Mouse (Mus musculus): ENCODE results near the gene Atad5.

DNA sequence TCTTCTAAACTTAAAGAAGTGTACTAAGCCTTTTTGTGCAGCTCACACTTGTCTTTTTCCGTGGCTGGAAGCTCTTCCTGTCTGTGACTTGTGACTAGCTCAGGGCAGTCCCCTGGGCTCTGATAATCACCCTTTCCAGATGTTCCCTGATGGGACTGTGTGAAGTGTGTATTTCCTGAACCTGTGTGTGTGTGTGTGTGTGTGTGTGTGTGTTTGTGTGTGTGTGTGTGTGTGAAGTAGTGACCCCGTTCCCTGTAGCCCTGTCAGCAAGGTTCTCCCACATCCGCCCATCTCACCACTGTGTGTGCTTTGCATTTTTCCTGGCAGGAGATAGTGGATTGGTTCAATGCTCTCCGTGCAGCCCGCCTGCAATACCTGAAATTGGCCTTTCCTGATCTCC is 81.2 kb downstream of the Atad5 start:
- TF ChIP-seq CHD2 (IDR thresholded peaks at IDR 0.05; ENCODE audit: low read depth, low read length), result no peak
- TF ChIP-seq HCFC1 (IDR thresholded peaks at IDR 0.05; ENCODE audit: borderline replicate concordance, insufficient read depth, low read length), result no peak
- no peak for TF ChIP-seq ZC3H11A (IDR thresholded peaks at IDR 0.05; ENCODE audit: borderline replicate concordance, low read depth, low read length)
- no peak for TF ChIP-seq ZNF384 (IDR thresholded peaks at IDR 0.05; ENCODE audit: low read depth, low read length)

All from ES-E14 (cell line).